Mouse (Mus musculus) lung, postnatal 0 days (tissue): ENCODE measurements at regions not wholly inside any gene's neighbourhood (a gene's known extent, or its start where the extent isn't known, plus 50 kb on each side); places are given as distances from the start of the nearest gene placed in this dataset.

Experiments used
- CTCF ChIP-seq: IDR thresholded peaks from 2 replicates; pipeline ENCODE4 v1.5.1; 2016; ENCODE audit warnings: antibody characterized with exemption, mild to moderate bottlenecking
- EP300 ChIP-seq: IDR thresholded peaks from 2 replicates; pipeline ENCODE4 v1.6.1; 2016; ENCODE audit warnings: antibody characterized with exemption, mild to moderate bottlenecking, control low read depth

GRCm38 (mm10) chr3:116190727-116191126 is 61.2 kb upstream of the Vcam1 start:
- TF ChIP-seq CTCF (no peak; the same call in 1 of the 2 replicates), EP300 (peak; percentile 7; the same call in 1 of the 2 replicates)
